Mouse (Mus musculus): ENCODE results near the gene Aen.

- TF ChIP-seq CTCF (IDR thresholded peaks at IDR 0.05; ENCODE audit: low read depth) (no peak), EP300 (IDR thresholded peaks at IDR 0.05; ENCODE audit: low read depth) (no peak)
These were observed 13.8 kb upstream of the Aen start for GRCm38 (mm10) chr7:78881607-78882468.
